Mouse (Mus musculus) fat pad, adult 2 months (tissue): ENCODE measurements around the gene Aamdc.

ENCODE experiments used
- DNase-seq: peaks from one replicate; pipeline ENCODE4 v3.0.0-alpha.2; 2011; ENCODE audit warnings: low read depth, low spot score; ENCODE audit errors: extremely low read depth

Gene Aamdc

GRCm38 (mm10) chr7:97519935-97520334, 59.4 kb downstream of the Aamdc start:
- no peak for DNase-seq

GRCm38 (mm10) chr7:97514786-97515185, 64.5 kb downstream of the Aamdc start:
- DNase-seq: no peak

- DNase-seq: no peak
Measured at GRCm38 (mm10) chr7:97500555-97501209, 78.6 kb downstream of the Aamdc start.
